Mouse (Mus musculus) neutrophil, adult 65 days (primary cell): ENCODE data around the gene H2al1i. TPM values are rescaled to one million over a fixed set of nuclear protein-coding genes. Genes with fewer than 3 reads are reported as not detected.

Experiments used
- total RNA-seq: library from RNA; stranded (reverse); gene quantifications from 2 replicates; pipeline ENCODE4 v1.2.4, GENCODE M21; 2023

H2al1i gene
- total RNA-seq, result not detected in 2 replicates

GRCm38 (mm10) chrX:11324359-11324758 is at the start of gene H2al1i:
Gene H2al1i (plus strand): TSS chrX:11324659.

DNA sequence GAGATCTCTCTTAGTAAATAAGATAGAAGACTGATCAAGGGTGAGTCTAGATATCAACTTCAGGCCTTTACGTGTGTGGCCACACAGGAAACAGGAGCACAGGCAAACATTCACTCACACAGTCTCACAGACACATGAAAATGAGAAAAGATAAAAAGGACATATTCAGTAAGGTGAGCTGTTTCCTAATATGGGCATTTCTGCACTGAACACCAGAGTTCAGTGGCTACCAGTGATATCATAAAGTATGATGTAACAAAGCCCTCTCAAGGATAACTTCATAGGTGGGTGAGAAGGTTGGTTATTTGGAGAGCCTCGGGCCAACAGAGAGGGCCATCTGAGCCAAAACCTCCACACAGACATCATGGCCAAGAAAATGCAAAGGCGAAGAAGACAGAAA is 25.5 kb upstream of the H2al1i start, which contains the start of gene H2al1a:
Gene H2al1a, plus strand, starts transcription at position 301 of the 400 bp plus-strand sequence.

GRCm38 (mm10) chrX:11302132-11302531 is 22.3 kb upstream of the H2al1i start, which contains the start of gene H2al1b:
Gene H2al1b (plus strand): TSS chrX:11302432.

GRCm38 (mm10) chrX:11305355-11305754 is 19.1 kb upstream of the H2al1i start, which contains the start of gene H2al1c:
Gene H2al1c (plus strand): TSS chrX:11305655.

GRCm38 (mm10) chrX:11308524-11308923 is 15.9 kb upstream of the H2al1i start, which contains the start of gene H2al1d:
Gene H2al1d (plus strand): TSS chrX:11308824.

DNA sequence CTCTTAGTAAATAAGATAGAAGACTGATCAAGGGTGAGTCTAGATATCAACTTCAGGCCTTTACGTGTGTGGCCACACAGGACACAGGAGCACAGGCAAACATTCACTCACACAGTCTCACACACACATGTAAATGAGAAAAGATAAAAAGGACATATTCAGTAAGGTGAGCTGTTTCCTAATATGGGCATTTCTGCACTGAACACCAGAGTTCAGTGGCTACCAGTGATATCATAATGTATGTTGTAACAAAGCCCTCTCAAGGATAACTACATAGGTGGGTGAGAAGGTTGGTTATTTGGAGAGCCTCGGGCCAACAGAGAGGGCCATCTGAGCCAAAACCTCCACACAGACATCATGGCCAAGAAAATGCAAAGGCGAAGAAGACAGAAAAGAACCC is 12.8 kb upstream of the H2al1i start, which contains the start of gene H2al1e:
Gene H2al1e, plus strand, starts transcription at position 301 of the 400 bp plus-strand sequence.

DNA sequence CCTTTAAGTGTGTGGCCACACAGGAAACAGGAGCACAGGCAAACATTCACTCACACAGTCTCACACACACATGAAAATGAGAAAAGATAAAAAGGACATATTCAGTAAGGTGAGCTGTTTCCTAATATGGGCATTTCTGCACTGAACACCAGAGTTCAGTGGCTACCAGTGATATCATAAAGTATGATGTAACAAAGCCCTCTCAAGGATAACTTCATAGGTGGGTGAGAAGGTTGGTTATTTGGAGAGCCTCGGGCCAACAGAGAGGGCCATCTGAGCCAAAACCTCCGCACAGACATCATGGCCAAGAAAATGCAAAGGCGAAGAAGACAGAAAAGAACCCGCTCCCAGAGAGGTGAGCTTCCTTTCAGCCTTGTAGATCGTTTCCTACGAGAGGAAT is 9.6 kb upstream of the H2al1i start, which contains the start of gene H2al1f:
Gene H2al1f, plus strand, starts transcription at position 301 of the 400 bp plus-strand sequence.

DNA sequence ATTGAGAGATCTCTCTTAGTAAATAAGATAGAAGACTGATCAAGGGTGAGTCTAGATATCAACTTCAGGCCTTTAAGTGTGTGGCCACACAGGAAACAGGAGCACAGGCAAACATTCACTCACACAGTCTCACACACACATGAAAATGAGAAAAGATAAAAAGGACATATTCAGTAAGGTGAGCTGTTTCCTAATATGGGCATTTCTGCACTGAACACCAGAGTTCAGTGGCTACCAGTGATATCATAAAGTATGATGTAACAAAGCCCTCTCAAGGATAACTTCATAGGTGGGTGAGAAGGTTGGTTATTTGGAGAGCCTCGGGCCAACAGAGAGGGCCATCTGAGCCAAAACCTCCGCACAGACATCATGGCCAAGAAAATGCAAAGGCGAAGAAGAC is 6.5 kb upstream of the H2al1i start, which contains the start of gene H2al1g:
Gene H2al1g, plus strand, starts transcription at position 301 of the 400 bp plus-strand sequence.

GRCm38 (mm10) chrX:11321192-11321591 is 3.3 kb upstream of the H2al1i start, which contains the start of gene H2al1h:
Gene H2al1h (plus strand): TSS chrX:11321492.

GRCm38 (mm10) chrX:11327522-11327921 is 3.1 kb downstream of the H2al1i start, which contains the start of gene H2al1j:
Gene H2al1j (plus strand): TSS chrX:11327822.

Other genes starting within 250 kb of the H2al1i start
- not detected in 2 replicates for gene H2al1a, start 25.4 kb upstream of the H2al1i start, total RNA-seq
- not detected in 2 replicates for gene H2al1b, start 22.2 kb upstream of the H2al1i start, total RNA-seq
- not detected in 2 replicates for gene H2al1c, start 19.0 kb upstream of the H2al1i start, total RNA-seq
- not detected in 2 replicates for gene H2al1d, start 15.8 kb upstream of the H2al1i start, total RNA-seq
- gene H2al1e, start 12.7 kb upstream of the H2al1i start, total RNA-seq, result not detected in 2 replicates
- not detected in 2 replicates for gene H2al1f, start 9.5 kb upstream of the H2al1i start, total RNA-seq
- not detected in 2 replicates for gene H2al1g, start 6.4 kb upstream of the H2al1i start, total RNA-seq
- gene H2al1h, start 3.2 kb upstream of the H2al1i start, total RNA-seq, result not detected in 2 replicates
- not detected in 2 replicates for gene H2al1j, start 3.2 kb downstream of the H2al1i start, total RNA-seq